Mouse (Mus musculus): ENCODE measurements at regions not wholly inside any gene's neighbourhood (a gene's known extent, or its start where the extent isn't known, plus 50 kb on each side); places are given as distances from the start of the nearest gene placed in this dataset.
"Not testable (repeated sequence)": the region's sequence is repeated elsewhere in the genome, so short reads cannot be mapped to it uniquely, and the experiment has no call there.

- intact Hi-C loops (cut with DNase I): no loop called here
- DNase-seq (ENCODE audit: low spot score in 2 of 2): no peak
These were observed 120.4 kb upstream of the Pcsk1 start for GRCm38 (mm10) chr13:74969244-74969643.

- intact Hi-C loops (cut with DNase I): no loop called here
- DNase-seq (ENCODE audit: low spot score in 2 of 2): no peak
These were observed 133.8 kb upstream of the Pcsk1 start for GRCm38 (mm10) chr13:74955876-74956275.

- DNase-seq (ENCODE audit: low spot score in 2 of 2); intact Hi-C loops (cut with DNase I): not testable (repeated sequence)
These were observed 105.0 kb upstream of the Cast start for GRCm38 (mm10) chr13:74913655-74914054.

- intact Hi-C loops (cut with DNase I): no loop called here
These were observed 94.8 kb upstream of the Cast start for GRCm38 (mm10) chr13:74903213-74904055.

GRCm38 (mm10) chr13:74889859-74890469, 81.4 kb upstream of the Cast start:
- intact Hi-C loops (cut with DNase I): no loop called here
- no peak for DNase-seq (ENCODE audit: low spot score in 2 of 2)

More at GRCm38 (mm10) chr13:74903213-74904055, 94.8 kb upstream of the Cast start:
- DNase-seq (ENCODE audit: low spot score in 2 of 2): peak; percentile 17 to 35

- no peak for DNase-seq (ENCODE audit: low spot score in 2 of 2)
- intact Hi-C loops (cut with DNase I): loop anchor here (10.0 kb wide), 1 partner anchor 957 kb away; no protein-coding TSS in a partner anchor
These were observed 59.1 kb upstream of the Cast start for GRCm38 (mm10) chr13:74867720-74868119.

- intact Hi-C loops (cut with DNase I): loop anchor here (5.0 to 10.0 kb wide), 4 partner anchors 228 to 1158 kb away; no protein-coding TSS in a partner anchor
- no peak for DNase-seq (ENCODE audit: low spot score in 2 of 2)
These were observed 55.4 kb upstream of the Cast start for GRCm38 (mm10) chr13:74864000-74864399.

- intact Hi-C loops (cut with DNase I): loop anchor here (5.0 to 10.0 kb wide), 4 partner anchors 231 to 1161 kb away; no protein-coding TSS in a partner anchor
- DNase-seq (ENCODE audit: low spot score in 2 of 2): peak; percentile 3 to 8
These were observed 52.9 kb upstream of the Cast start for GRCm38 (mm10) chr13:74861373-74861970.

Data from left cerebral cortex, postnatal 25 days (tissue).